Mouse (Mus musculus): Measurements from ENCODE around the gene 1700029P11Rik.
"Not testable (repeated sequence)": the region's sequence is repeated elsewhere in the genome, so short reads cannot be mapped to it uniquely, and the experiment has no call there.

DNA sequence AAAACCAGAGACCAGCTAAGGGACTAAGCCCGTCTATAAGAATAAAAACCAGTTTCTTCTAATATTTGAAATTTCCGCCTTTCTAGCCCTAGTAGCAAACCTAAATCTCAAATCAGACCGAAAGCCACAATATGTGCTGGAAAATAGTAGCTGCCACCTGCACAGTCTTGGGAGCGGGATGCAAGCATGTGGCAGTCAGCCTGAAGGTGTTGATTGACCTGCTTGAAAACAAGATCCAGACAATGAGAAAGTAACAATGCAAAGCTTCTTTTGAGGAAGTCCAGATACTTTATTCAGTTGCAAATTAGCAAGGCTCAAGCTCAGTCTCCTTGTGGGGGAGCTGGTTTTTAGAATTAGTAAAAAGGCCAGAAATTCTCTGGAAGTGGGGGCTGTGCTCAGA, 9.8 kb upstream of the 1700029P11Rik start:
- TF ChIP-seq CTCF (IDR thresholded peaks at IDR 0.05; ENCODE audit: control insufficient read depth, insufficient read depth, insufficient replicate concordance, low read depth, low read length); POLR2A (IDR thresholded peaks at IDR 0.05; ENCODE audit: control insufficient read depth, low read depth, low read length): not testable (repeated sequence)

All from testis, adult 2 months (tissue).